Mouse (Mus musculus) kidney, postnatal 4 days (tissue): ENCODE measurements at regions not wholly inside any gene's neighbourhood (a gene's known extent, or its start where the extent isn't known, plus 50 kb on each side); places are given as distances from the start of the nearest gene placed in this dataset.

ENCODE experiments used
- DNase-seq, 2 experiments: peaks; one replicate each; pipeline ENCODE4 v3.0.0; 2021; ENCODE audit warnings: mixed read lengths in 2 of 2

DNA sequence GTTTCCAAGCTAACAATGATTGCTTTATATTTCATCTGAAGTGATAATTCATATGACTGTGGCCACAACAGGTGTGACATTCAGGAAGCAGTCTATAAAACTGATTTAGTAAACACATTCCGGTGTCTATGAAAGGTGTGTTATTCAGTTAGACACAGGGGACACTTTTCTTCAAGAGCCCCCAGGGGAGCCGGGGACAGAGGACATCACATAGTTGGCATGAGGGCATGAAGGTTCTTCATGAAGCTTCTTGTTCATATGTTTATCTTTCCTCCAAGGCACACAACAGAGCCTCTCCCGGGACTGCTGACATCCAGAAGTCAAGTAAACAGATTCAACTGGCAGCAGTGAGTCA, 102.5 kb upstream of the Cpm start:
- no peak for DNase-seq

DNA sequence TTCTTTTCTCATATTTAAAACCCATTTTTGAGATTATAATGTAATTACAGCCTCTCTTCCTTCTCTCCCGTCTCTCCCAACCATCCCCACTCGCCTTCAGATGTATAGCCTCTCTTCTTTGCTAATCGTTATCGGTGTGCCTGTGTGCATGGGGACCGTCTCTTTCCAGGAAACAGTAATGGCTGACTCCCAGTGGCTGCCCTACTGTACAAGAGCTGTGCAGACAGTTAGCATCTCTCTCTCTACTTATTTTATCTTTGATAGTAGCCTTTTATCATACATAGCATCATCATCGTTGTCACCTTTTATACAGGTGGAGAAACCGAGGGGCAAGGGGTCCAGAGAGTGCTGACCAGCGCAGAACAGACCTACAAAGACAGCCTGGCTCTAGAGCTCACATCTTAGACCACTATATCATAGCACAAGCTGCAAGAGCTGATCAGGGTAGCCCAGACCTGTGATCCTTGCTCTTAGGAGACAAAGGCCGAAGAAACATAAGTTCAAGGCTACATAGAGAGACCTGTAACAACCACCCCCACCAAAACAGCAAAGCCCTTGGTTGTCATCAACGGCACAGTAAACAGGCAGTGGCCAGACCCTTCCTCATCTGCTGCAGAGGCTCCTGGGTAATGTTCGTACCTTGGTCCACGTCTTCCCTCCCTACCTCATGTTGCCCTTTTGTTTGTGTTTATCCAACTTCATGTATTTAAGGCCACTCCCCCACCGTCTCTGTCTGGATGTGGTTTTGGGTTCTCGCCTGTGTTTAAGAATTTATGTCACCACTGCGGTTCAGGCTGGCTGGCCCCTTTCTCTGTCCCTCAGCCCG, 103.1 kb upstream of the Cpm start:
- no peak for DNase-seq

DNA sequence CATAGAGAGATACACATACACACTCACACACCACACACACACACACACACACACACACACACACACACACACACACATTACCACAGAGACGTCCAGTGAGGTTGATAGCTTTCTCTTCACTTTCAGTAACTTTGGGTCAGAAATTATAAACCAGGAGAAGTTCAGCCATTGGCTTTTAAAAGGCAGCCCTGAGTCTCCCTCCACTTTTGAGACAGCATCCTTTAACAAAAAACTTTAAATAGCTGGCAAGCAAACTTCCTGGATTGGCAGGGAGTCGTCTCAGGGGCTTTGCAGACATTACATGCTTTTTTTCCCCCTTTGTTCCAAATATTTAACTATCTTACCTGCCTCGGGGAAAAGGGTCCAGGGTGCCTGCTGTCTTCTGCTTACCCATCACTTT, 103.7 kb upstream of the Cpm start:
- DNase-seq: no peak

DNA sequence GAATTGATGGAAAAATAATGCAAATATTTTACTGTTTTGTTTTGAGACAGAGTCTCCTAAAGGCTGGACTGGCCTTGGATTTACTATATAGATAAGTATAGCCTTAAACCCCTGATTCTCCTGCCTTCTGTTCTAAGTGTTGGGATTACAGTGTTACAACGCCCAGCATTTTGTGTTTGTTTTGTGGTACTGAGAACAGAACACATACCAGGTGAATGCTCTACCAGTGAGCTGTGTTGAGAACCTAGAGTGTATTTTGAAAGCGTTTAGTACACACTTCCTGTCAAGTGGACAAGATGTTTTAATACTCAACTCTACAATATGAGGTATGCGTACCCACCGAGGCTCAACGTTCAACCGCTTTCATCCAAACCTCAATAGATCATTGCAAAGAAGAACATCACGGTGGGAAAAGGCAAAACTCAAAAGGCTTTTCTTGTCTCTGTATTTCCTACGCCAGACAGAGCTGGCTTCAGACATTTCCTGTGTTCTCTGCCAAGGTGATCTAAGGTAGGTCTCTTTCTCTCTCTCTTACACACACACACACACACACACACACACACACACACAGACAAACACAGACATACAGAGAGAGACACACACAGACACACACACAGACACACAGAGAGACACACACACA, 104.3 kb upstream of the Cpm start:
- DNase-seq: no peak

DNA sequence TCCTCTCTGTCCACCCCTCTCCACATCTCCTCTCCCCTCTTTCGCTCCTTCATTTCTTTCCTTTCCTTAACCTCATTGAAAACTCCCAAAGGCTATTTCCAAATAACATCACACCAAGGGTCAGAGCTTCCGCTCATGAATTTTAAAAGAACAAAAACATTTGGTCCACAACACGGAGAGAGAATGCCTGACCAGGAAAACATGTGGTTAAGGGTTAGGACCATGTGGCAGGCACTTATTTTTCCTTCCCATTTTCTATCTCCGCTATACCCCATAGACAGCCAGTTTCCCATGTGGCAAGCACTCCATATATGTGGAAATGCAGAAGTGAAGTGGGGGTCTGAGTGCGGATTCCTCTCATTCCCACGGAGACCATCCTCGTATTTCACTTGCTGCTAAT, 105.2 kb upstream of the Cpm start:
- no peak for DNase-seq

DNA sequence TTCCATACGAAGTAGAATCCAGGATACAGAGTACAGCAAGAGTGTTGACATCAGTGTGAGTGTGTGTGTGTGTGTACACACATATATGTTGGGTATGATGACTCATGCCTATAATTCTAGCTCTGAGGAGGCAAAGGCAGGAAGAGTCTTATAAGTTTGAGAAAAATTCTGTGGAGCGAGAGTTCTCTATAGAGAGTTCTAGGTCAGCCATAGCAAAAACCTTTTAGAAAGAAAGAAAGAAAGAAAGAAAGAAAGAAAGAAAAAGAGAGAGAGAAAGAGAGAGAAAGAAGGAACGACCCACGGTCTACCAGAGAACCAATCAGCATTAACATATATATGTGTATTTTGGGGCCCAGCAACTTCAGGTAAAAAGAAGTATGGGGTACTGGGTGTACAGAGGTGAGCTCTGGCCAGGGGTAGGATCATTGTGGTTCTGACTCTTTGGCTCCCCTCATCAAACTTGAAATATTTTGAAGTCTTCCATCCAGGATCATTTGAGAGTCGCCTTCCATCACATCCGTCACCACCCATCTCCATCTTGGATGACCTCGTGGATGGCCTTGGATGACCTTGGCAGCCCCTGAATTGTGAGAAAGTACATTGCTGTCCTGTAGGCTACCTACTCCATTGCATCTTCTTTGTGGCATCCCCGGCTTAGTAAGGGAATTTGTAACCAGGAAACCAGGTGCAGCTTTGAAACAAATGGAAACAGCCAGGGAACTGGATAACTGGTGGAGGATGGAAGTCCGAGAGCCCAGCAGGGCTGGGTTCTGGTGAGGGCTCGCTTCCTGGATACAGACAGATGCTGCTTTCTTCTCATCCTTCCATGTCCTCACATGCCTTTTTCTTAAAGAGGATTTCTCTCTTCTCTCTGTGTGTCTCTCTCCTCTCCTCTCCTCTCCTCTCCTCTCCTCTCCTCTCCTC, 106.1 kb upstream of the Cpm start:
- DNase-seq: no peak

DNA sequence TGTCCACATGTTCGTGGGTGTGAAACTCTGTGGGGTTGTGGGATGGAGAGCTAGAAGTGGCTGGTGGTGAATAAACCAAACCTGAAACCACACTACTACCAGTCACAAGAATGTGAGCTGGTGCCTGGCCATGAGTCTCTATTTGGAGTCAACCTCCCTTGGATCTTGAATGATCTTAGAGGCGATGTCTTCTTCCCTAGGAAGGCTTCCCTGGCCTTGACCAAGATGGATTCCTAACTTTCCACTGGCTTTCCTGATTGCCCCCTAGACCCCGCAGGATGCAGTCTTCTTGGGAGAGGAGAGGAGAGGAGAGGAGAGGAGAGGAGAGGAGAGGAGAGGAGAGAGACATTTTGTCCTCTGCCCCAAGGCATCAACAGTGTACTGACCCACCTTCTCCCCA, 106.9 kb upstream of the Cpm start:
- no peak for DNase-seq

DNA sequence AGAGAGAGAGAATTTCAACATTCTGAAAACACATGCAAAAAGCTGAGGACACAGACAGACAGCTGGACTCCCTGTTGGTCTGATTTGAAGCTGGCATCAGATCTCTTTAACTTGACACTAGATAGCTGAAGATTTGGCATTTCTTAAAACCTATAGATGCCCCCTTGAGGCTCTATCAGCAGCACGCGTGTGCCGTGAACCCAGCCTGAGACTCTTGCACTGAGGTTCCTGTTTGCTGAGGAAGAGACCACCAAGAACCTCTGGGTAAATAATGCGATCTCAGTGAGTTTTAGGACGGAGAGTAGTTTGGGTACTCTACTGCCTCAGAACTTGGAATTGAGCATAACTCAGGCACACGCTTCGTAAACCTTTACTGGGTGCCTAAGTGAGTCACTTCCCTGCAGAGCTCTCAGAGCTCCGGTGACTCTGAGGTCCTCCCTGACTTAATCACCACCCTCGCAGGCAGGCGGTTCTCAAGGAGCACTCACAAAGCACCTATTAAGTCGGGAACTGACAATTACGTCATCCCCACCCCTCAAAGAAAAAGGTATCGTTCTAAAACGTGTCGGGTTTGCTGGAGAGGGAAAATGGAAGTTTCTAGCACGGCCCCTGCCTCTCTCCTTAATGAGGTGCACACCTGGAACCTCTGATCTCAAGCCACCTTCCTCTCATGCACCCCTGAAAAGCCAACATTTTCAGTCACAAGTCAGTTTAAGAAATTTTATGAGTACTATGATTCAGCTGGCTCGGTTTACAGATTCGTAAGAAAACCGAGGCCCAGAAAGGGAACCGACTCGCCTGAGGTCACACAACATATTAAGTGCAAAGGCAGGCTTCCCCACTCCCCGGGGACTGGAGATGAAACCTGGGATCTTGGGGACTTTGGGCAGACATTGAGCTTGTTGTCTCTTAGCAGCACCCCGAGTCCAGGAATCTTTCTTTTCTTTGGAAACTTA, 107.7 kb upstream of the Cpm start:
- no peak for DNase-seq

DNA sequence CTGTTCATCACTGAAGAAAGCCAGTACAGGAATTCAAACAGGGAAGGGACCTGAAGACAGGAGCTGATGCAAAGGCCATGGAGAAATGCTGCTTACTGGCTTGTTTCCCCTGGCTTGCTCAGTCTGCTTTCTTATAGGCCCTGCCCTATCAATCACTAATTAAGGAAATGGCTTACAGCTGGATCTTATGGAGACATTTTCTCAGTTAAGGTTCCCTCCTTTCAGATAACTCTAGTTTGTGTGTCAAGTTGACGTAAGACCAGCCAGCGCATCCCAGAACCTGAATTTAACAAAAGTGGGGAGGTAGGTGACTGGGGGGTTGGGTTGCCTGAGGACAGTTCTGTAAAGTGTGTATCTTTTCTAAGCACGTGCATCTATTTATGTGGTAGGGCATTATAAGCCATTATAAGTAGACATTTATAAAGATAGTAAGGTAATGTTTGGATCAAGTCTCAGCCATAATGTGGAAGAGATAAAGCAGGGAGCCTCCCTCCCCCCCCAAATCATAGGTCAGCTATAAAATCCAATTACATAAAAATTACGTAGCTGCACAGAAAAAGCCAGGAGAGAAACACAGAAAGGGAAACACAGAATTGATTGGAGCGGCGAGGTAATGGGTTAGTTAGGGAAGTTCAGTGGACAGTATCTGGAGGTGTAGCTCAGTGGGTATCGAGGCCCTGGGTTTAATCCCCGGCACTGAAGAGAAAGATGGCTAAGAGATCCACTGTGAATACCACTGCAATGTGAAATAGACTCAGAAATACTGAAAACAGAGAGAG, 108.6 kb upstream of the Cpm start:
- no peak for DNase-seq

DNA sequence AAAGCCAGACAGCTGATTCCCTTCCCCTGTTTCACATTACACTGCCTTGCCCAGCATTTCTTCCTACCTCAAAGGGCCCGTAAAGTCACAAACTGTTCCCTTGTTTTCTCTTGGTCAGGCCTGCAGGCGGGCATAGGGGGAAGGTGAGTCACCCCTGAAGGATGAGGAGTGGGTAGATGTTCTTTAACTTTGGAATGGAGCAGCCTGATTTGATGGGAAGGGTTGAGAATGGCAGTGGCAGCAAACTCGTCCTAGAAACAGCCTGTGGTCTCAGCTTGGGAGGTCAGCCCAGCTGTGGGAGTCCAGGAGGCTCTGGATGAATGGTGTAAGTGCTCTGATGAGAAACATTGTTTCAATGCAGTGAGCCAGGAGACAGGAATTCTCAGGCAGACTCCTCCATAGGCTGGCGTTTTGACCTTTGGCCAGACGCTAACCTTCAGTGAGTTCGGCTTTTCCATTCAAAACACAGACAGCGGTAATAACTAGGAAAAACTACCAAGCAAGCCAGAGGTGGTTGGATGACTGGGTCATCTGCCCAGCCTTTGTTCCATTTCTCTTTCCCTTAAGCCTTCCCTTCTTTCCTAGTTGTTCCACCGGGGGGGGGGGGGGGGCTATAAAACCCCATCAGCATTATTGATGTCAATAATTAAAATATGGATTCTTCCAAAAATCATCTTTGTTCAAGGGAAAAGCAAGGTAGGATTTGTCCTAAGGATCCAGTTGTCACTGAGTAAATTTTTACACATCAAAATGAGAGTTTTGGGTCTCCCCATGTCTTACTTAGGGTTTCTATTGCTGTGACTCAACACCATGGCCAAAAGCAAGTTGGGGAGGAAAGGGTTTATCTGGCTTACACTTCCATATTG, 109.4 kb upstream of the Cpm start:
- DNase-seq: peak; percentile 51 to 72

DNA sequence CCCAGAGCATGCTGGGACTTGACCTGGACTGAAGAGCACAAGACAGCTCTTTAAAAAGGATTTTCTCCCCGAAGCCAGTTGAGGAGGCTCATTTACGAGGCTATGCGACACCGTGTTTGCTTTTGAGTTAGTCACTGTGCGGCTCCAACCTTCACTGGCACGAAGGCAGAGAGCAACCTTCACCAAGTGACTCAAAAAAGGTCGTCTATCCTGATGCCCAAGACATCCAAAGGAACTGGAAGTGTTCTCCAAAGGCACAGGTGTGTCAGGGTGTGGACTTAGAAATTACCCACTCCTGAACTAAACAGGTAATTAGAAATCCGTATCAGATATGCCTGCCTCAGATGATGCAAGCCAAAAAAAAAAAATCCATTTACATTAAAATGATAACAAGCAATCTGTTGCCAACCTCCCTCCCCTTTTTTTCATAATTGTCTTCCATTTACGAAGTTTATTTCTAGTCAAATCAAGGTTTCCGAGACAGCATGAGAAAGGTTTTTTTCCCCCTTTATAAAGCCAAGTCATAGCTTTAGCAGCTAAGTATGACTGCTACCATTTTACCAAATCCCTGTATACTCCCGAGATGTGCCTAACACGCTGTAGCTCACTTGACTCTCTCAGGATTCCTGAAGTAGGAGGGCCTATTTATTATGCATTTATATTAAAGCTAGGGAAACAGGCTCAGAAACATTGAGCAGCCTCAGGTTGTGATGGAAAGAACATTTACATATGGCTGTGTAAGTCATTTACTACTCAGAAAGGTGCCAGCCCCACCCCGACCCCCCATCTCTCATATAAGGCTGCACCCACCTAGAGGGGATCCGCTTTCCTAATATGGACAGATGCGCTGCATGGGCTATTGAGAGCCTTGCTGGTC, 110.3 kb upstream of the Cpm start:
- DNase-seq: no peak

DNA sequence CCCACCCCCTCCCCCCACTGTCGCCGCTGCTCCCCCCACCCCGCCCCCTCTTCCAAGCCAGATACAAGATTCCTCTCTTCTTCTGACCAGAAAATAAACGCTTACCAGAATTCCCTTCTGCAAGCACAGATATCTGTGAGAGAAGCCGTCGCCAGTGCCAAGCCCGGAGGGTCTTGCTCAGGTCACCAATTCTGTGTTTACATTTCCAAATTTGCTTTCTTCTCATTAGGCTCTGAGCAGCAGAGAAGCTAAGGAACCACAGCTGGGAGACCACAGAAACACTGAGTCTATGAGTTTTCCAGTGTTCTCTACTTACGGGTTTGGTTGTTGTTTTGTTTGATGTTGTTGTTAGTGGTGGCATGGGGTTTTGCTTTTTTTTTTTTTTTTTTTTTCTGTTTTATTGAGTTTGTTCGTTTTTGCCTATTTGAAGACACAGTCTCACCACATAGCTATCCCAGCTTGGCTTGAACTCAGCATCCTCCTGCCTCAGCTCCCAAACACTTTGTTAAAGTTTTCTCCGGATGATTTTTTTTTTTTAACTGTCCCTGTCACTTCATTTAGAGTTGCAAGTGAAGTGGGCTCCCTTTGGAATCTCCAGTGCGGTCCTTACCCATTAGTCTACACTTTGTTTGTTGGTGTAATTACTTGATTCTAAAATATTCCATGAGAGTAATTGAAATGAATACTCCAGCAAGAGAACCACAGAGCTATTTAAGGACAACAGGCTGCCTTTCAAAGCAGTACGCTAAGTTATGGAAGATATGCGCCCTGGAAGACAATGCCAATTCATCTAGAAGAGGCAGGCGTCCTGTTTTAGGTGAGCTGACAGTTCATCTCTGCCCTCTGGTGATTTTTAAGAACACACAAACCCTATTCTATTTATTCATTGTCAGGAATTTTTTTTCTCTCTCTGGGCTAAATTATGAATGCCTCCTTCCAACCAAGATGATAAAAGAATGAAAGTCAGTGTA, 111.2 kb upstream of the Cpm start:
- DNase-seq: peak; percentile 39 to 64

DNA sequence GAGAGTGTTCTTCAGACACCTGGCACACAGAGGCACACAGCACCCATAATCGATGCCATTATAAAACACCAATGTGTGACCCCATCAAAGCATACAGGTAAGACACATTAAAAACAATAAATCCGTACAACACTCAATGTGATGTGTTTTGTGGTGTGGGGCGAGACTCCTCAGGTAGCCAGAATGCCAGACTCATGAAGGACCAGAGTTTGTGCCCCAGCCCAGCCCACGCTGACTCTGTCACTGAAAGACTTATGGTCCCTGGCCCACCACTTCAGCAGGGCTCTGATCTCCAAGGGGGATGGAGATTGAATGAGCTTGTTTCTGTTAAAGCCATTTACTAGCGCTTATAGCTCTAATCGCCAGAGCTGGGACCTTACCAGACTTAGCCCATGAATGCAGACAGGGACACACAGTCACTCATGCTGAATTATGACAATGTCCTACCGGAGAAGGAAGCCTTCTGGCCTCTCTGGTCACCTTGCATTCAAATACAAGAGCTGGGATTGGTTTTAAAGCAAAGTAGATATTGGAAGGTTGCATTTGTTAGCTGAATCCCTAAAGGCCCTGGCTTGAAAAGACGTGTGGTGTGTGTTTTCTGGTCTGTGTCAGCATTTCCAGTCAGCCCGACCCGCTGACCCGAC, 112.1 kb upstream of the Cpm start:
- DNase-seq: no peak

DNA sequence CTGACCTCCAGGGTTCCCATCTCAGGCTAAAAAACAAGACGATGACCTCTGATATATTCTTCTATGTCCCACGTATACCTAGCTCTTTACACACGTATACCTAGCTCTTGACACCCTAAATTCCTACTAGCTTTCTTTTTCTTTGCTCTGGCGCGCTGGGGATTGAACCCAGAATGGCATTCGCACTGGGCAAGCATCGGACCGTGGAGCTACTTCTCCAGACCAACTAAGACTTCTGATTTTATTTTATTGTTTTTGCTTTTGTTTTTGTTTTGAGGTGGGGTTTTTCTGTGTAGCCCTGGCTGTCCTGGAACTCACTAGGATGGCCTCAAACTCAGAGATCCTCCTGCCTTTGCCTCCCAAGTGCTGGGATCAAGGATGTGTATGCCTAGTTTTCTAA, 112.8 kb upstream of the Cpm start:
- DNase-seq: no peak

DNA sequence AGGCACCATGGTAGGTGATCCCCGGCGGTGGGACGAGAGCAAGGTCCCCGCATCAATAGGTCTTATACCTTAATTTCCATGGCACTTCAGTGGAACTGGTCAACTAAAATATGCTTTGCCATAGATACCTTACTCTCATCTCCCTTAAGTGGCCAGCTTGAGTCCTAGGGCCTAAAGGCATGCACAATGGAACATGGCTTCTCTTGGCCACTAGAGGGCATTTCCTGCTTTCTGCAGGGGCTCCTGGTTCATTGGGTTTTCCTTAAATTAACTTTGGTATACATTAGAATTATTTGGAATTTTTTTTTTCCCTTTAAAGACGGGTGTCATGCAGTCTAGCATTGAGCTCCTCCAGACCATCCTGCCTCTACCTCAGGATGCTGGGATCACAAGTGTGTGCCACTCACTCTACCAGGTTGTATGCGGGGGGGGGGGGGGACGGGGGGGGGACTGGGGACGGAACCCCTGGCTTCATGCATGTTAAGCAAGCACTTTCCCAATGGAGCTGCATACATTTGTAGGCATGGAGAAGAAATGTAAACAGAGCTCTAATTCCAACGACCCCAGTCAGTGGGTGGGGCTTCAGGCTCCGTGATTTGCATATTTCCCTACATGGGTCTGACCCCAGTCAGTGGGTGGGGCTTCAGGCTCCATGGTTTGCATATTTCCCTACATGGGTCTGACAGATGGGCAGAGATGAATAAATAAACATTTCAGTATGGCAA, 113.4 kb upstream of the Cpm start:
- peak; percentile 39 to 57 for DNase-seq

DNA sequence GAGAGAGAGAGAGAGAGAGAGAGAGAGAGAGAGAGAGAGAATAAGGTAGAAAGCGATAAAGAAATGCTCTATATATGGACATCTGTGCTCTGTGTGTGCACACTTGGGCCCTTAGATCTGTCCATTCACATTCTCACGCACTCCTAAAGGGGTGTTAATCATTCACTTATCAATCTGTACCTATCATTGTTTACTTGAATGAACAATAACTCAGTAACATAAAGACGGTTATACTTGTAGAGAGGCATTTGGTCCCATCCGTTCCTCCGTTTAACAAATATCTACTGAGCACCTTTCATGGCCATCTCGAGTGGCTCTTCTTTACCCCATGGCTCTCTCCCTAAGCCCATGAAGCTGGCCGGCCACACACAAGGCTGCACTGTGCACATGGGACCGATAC, 114.3 kb upstream of the Cpm start:
- no peak for DNase-seq

DNA sequence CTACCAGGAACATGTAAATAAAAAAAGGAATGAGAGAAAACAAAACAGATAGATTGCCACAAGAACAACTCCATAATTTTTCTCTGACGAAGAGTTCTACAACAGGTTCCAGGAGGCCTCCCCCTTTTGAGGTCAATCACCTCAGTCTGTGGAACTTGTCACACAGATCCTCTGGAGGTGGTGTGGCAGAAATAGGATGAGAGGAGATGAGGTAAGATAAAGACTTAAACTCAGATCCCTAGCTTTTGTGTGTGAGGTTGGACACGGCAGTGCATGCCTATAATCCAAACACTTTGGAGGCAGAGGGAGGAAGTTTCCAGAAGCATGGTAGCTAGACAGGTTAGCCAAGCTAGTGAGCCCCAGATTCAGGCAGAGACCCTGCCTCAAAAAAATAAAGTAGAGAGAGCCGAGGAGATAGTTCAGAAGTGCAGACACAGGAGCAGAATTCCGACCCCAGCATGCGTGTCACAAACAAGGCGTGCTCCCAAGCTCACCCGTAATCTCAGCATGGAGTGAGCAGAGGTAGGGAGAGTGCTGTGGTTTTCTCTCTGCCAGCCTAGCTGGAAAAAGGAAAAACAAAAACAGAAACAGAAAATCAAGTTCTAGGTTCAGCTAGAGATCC, 115.3 kb upstream of the Cpm start:
- no peak for DNase-seq
